Mouse (Mus musculus): ENCODE measurements around the gene Nat8l. TPM values are rescaled to one million over a fixed set of nuclear protein-coding genes. Genes with fewer than 3 reads are reported as not detected.

Gene Nat8l
- total and polyA plus RNA-seq, 3 experiments, result 0.04 TPM; not detected in 2

DNA sequence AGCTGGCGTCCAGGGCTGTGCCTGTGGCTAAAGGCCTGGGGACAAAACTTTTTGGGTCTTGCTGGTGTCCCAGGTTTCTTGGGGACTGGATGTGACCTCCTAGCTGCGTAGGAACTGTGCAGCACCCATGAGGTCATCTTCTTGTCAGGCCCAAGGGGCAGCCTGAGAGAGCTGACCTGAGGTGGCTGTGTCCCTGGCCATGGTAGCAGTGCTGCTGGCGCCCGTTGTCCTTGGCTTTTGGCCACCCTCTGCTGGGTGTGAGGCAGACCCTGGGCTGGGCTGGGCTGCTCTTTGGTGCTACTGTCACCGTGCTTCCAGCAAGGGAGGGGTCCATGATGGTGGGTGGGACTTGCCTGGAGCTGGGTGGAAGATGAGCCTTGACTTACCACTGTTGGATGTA, 8.8 kb downstream of the Nat8l start:
- H3K27ac ChIP-seq (ENCODE audit: insufficient read depth, low read depth), result no peak overlapping the region
- no peak overlapping the region for H3K4me2 ChIP-seq (ENCODE audit: insufficient read depth, low read depth, poor library complexity, severe bottlenecking)
- no peak overlapping the region for H3K4me3 ChIP-seq (replicated peaks in 1 of 3; ENCODE audit: low read depth in 2 of 3, low read length in 2 of 3, poor library complexity in 1 of 3)
- DNase-seq (ENCODE audit: extremely low read depth), result no peak
- in situ Hi-C loops (cut with MboI; ENCODE audit: low pct_ligation_motif_present, low pct_unique_long_range_greater_than_20kb, low sequenced_read_pairs), result no loop called here
- H3K36me3 ChIP-seq (replicated peaks in 1 of 2; ENCODE audit: control insufficient read depth in 1 of 2, insufficient read depth in 1 of 2, low read length in 1 of 2), result no peaks in the 10 kb centered on the region
- TF ChIP-seq KAT2A (IDR thresholded peaks at IDR 0.05; ENCODE audit: insufficient replicate concordance, low read length) (no peak), NRF1 (IDR thresholded peaks at IDR 0.05; ENCODE audit: low read depth, low read length) (no peak), USF2 (conservative IDR thresholded peaks at IDR 0.05; ENCODE audit: low read depth, low read length) (no peak), UBTF (IDR thresholded peaks at IDR 0.05; ENCODE audit: low read depth, low read length) (no peak), TCF12 (IDR thresholded peaks at IDR 0.05; ENCODE audit: low read depth, low read length) (no peak), MAZ (IDR thresholded peaks at IDR 0.05; ENCODE audit: low read depth, low read length) (no peak), GABPA (IDR thresholded peaks at IDR 0.05; ENCODE audit: insufficient replicate concordance, low read depth, low read length) (no peak), JUND (conservative IDR thresholded peaks at IDR 0.05; ENCODE audit: low read depth, low read length) (no peak), CHD1 (IDR thresholded peaks at IDR 0.05; ENCODE audit: low read depth, low read length) (no peak), MAFK (IDR thresholded peaks at IDR 0.05; ENCODE audit: insufficient replicate concordance, low read length) (no peak), MYC (IDR thresholded peaks at IDR 0.05; ENCODE audit: low read depth, low read length) (no peak), EP300 (IDR thresholded peaks at IDR 0.05; ENCODE audit: low read length) (no peak), ELF1 (IDR thresholded peaks at IDR 0.05; ENCODE audit: low read depth, low read length) (no peak)
- no peaks in the 10 kb centered on the region for H3K9me3 ChIP-seq (replicated peaks; ENCODE audit: low read length)
- H3K4me1 ChIP-seq (ENCODE audit: control insufficient read depth in 1 of 2, insufficient read depth in 2 of 2), result peaks cover 0 to 4% of the 10 kb centered on the region in 2 experiments; a peak in 1 of 4 replicates
- no peaks in the 10 kb centered on the region for H3K27me3 ChIP-seq (replicated peaks)
- H3K79me2 ChIP-seq (replicated peaks; ENCODE audit: control insufficient read depth, extremely low read depth, insufficient read depth, poor library complexity, severe bottlenecking), result no peaks in the 10 kb centered on the region
- H3K9ac ChIP-seq (ENCODE audit: insufficient read depth, low read depth), result no peak overlapping the region
- dilution Hi-C loops (cut with MboI; ENCODE audit: extremely low pct_ligation_motif_present, extremely low pct_unique_long_range_greater_than_20kb, low sequenced_read_pairs), result no loop called here

- H3K4me3 ChIP-seq (replicated peaks in 1 of 3; ENCODE audit: low read depth in 2 of 3, low read length in 2 of 3, poor library complexity in 1 of 3), result no peak overlapping the region
- H3K79me2 ChIP-seq (replicated peaks; ENCODE audit: control insufficient read depth, extremely low read depth, insufficient read depth, poor library complexity, severe bottlenecking), result no peaks in the 10 kb centered on the region
- dilution Hi-C loops (cut with MboI; ENCODE audit: extremely low pct_ligation_motif_present, extremely low pct_unique_long_range_greater_than_20kb, low sequenced_read_pairs), result no loop called here
- no peak for DNase-seq (ENCODE audit: extremely low read depth)
- no peaks in the 10 kb centered on the region for H3K9me3 ChIP-seq (replicated peaks; ENCODE audit: low read length)
- H3K36me3 ChIP-seq (replicated peaks in 1 of 2; ENCODE audit: control insufficient read depth in 1 of 2, insufficient read depth in 1 of 2, low read length in 1 of 2), result no peaks in the 10 kb centered on the region
- H3K27ac ChIP-seq (ENCODE audit: insufficient read depth, low read depth), result no peak overlapping the region
- in situ Hi-C loops (cut with MboI; ENCODE audit: low pct_ligation_motif_present, low pct_unique_long_range_greater_than_20kb, low sequenced_read_pairs), result no loop called here
- peaks cover 0 to 4% of the 10 kb centered on the region in 2 experiments; a peak in 1 of 4 replicates for H3K4me1 ChIP-seq (ENCODE audit: control insufficient read depth in 1 of 2, insufficient read depth in 2 of 2)
- TF ChIP-seq MAFK (IDR thresholded peaks at IDR 0.05; ENCODE audit: insufficient replicate concordance, low read length) (no peak), JUND (conservative IDR thresholded peaks at IDR 0.05; ENCODE audit: low read depth, low read length) (no peak), SIN3A (IDR thresholded peaks at IDR 0.05; ENCODE audit: low read length) (no peak), HCFC1 (IDR thresholded peaks at IDR 0.05; ENCODE audit: low read depth, low read length) (no peak), ZMIZ1 (IDR thresholded peaks at IDR 0.05; ENCODE audit: low read depth, low read length) (no peak), POLR2A (IDR thresholded peaks at IDR 0.05; ENCODE audit: low read depth, low read length) (no peak)
- no peak overlapping the region for H3K9ac ChIP-seq (ENCODE audit: insufficient read depth, low read depth)
- H3K4me2 ChIP-seq (ENCODE audit: insufficient read depth, low read depth, poor library complexity, severe bottlenecking), result no peak overlapping the region
- H3K27me3 ChIP-seq (replicated peaks), result no peaks in the 10 kb centered on the region
These were observed 11.0 kb downstream of the Nat8l start for GRCm38 (mm10) chr5:34006832-34007231.
